Mouse (Mus musculus) myocyte (in vitro differentiated cells): ENCODE data around the gene Acss1.

Experiments
- MAX ChIP-seq: IDR thresholded peaks from one replicate; pipeline ENCODE4 v1.6.1; 2011; ENCODE audit warnings: low read depth, mild to moderate bottlenecking, control low read depth
- MYOD1 ChIP-seq, 3 experiments: IDR thresholded peaks; one replicate each; pipeline ENCODE4 v1.6.1; 2011; ENCODE audit warnings: control low read depth in 2 of 3, low read depth in 2 of 3, mild to moderate bottlenecking in 2 of 3, moderate library complexity in 1 of 3; ENCODE audit not compliant: insufficient read length in 2 of 3, control insufficient read depth in 1 of 3
- POLR2A ChIP-seq: IDR thresholded peaks from one replicate; pipeline ENCODE4 v1.6.1; 2011; ENCODE audit warnings: low read depth, mild to moderate bottlenecking, control low read depth, moderate library complexity; ENCODE audit not compliant: insufficient read length
- POLR2AphosphoS2 ChIP-seq: IDR thresholded peaks from one replicate; pipeline ENCODE4 v1.6.1; 2011; ENCODE audit warnings: low read depth, control low read depth; ENCODE audit not compliant: insufficient read length

- TF ChIP-seq POLR2AphosphoS2 (no peak), MAX (no peak), MYOD1 (IDR thresholded peaks at IDR 0.05; ENCODE audit: control insufficient read depth in 1 of 3, insufficient read length in 2 of 3, low read depth in 2 of 3) (no peak), POLR2A (no peak)
These were observed 3.5 kb upstream of the Acss1 start for GRCm38 (mm10) chr2:150671609-150672290.
